Mouse (Mus musculus) adrenal gland, postnatal 36 days (tissue): ENCODE results near the gene Sbno2. TPM values are rescaled to one million over a fixed set of nuclear protein-coding genes. Genes with fewer than 3 reads are reported as not detected.
A peak's percentile ranks its signal among the peaks of the same experiment; 100 is the strongest.

ENCODE experiments used
- DNase-seq, 2 experiments: peaks; one replicate each; pipeline ENCODE4 v3.0.0; 2021; ENCODE audit warnings: mixed read lengths in 1 of 2
- long read RNA-seq, 2 experiments: library from polyadenylated mRNA; stranded (forward); transcript quantifications; one replicate each; pipeline ENCODE4 v2.0.0; 2021; ENCODE audit warnings: borderline sequencing depth in 2 of 2
- total RNA-seq, 2 experiments: library from RNA; stranded (reverse); gene quantifications; 2 replicates each; pipeline ENCODE4 v1.2.3; 2021

Sbno2 gene
- total RNA-seq, result 10 to 100 TPM; 49.3 to 51.3 TPM
- long read RNA-seq, experiment 1, partial matches to known transcripts, result 21 of 42 reads
- long read RNA-seq, experiment 1, other reads (novel, unspliced or antisense), result 18 of 42 reads
- long read RNA-seq, experiment 2, partial matches to known transcripts, result 3 of 8 reads
- long read RNA-seq, experiment 2, other reads (novel, unspliced or antisense), result 4 of 8 reads

GRCm38 (mm10) chr10:80105460-80105859, at the start of gene Sbno2:
Sbno2 (minus strand) TSS chr10:80105571.
- DNase-seq, result no peak

- no peak for DNase-seq
Measured at GRCm38 (mm10) chr10:80154384-80154783, 49.0 kb upstream of the Sbno2 start.

GRCm38 (mm10) chr10:80153713-80154112, 48.3 kb upstream of the Sbno2 start:
- DNase-seq, result peak in 1 of 2 experiments; percentile 35

GRCm38 (mm10) chr10:80152873-80153260, 47.5 kb upstream of the Sbno2 start:
- peak; percentile 87 to 91 for DNase-seq

GRCm38 (mm10) chr10:80152071-80152872, 46.9 kb upstream of the Sbno2 start:
- DNase-seq, result peak; percentile 49 to 64

- DNase-seq, result peak; percentile 76 to 86
Measured at GRCm38 (mm10) chr10:80151211-80152034, 46.1 kb upstream of the Sbno2 start.

GRCm38 (mm10) chr10:80150226-80151210, 45.1 kb upstream of the Sbno2 start:
- peak in 1 of 2 experiments; percentile 65 for DNase-seq

GRCm38 (mm10) chr10:80149291-80150225, 44.2 kb upstream of the Sbno2 start:
- DNase-seq, result peak; percentile 97 to 98

GRCm38 (mm10) chr10:80148610-80149290, 43.4 kb upstream of the Sbno2 start:
- DNase-seq, result peak; percentile 97

- DNase-seq, result peak; percentile 93
Measured at GRCm38 (mm10) chr10:80147719-80148601, 42.6 kb upstream of the Sbno2 start, which contains the start of gene Midn. Midn (plus strand) TSS chr10:80148272.

GRCm38 (mm10) chr10:80147146-80147718, 41.9 kb upstream of the Sbno2 start:
- no peak for DNase-seq

GRCm38 (mm10) chr10:80146568-80147011, 41.2 kb upstream of the Sbno2 start:
- no peak for DNase-seq

- DNase-seq, result no peak
Measured at GRCm38 (mm10) chr10:80145896-80146295, 40.5 kb upstream of the Sbno2 start.

GRCm38 (mm10) chr10:80144864-80145838, 39.8 kb upstream of the Sbno2 start:
- peak; percentile 80 to 86 for DNase-seq

GRCm38 (mm10) chr10:80144159-80144558, 38.8 kb upstream of the Sbno2 start:
- DNase-seq, result no peak

GRCm38 (mm10) chr10:80143664-80144063, 38.3 kb upstream of the Sbno2 start:
- DNase-seq, result no peak

GRCm38 (mm10) chr10:80142530-80142925, 37.2 kb upstream of the Sbno2 start:
- no peak for DNase-seq
